Mouse (Mus musculus): ENCODE data around the gene Ntpcr. TPM values are rescaled to one million over a fixed set of nuclear protein-coding genes. Genes with fewer than 3 reads are reported as not detected.

Gene Ntpcr
- total and polyA plus RNA-seq, 3 experiments, result 15.1 to 25.0 (median 24.0) TPM

DNA sequence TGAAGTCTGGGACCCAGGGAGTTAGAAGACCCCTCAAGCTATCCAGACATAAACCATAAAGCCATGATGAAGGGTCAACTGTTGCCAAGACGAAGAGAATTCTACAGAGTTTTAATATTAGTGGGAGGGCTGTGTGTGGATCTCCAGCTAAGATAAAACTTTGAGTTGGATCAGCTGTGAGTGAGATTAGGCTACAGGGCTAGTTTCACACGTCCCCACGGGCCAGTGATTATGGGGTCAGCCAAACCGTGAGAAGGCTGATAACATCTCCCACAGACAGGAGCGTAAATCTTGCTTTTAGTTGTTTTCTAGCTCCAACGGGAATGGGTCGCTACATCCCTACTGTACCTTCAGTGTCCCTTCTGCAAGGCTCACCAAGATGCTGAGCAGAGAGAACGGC, 49.9 kb downstream of the Ntpcr start:
- in situ Hi-C loops (cut with MboI; ENCODE audit: low pct_ligation_motif_present, low pct_unique_long_range_greater_than_20kb, low sequenced_read_pairs), result no loop called here

GRCm38 (mm10) chr8:125782161-125782560, 52.4 kb downstream of the Ntpcr start:
- H3K36me3 ChIP-seq (replicated peaks in 1 of 2; ENCODE audit: control insufficient read depth in 1 of 2, insufficient read depth in 1 of 2, low read length in 1 of 2), result no peaks in the 10 kb centered on the region
- H3K4me2 ChIP-seq (ENCODE audit: insufficient read depth, low read depth, poor library complexity, severe bottlenecking), result no peak overlapping the region
- H3K4me1 ChIP-seq (ENCODE audit: control insufficient read depth in 1 of 2, insufficient read depth in 2 of 2), result no peaks in the 10 kb centered on the region
- dilution Hi-C loops (cut with MboI; ENCODE audit: extremely low pct_ligation_motif_present, extremely low pct_unique_long_range_greater_than_20kb, low sequenced_read_pairs), result no loop called here
- no peaks in the 10 kb centered on the region for H3K79me2 ChIP-seq (replicated peaks; ENCODE audit: control insufficient read depth, extremely low read depth, insufficient read depth, poor library complexity, severe bottlenecking)
- in situ Hi-C loops (cut with MboI; ENCODE audit: low pct_ligation_motif_present, low pct_unique_long_range_greater_than_20kb, low sequenced_read_pairs), result no loop called here
- TF ChIP-seq SMC3 (IDR thresholded peaks at IDR 0.05; ENCODE audit: low read depth, low read length) (no peak), JUND (conservative IDR thresholded peaks at IDR 0.05; ENCODE audit: low read depth, low read length) (no peak), BHLHE40 (IDR thresholded peaks at IDR 0.05; ENCODE audit: low read depth, low read length) (no peak), TBP (conservative IDR thresholded peaks at IDR 0.05; ENCODE audit: low read depth, low read length) (no peak), EP300 (IDR thresholded peaks at IDR 0.05; ENCODE audit: low read length) (no peak), NELFE (IDR thresholded peaks at IDR 0.05; ENCODE audit: low read depth, low read length) (no peak), SIN3A (IDR thresholded peaks at IDR 0.05; ENCODE audit: low read length) (no peak), E2F4 (IDR thresholded peaks at IDR 0.05; ENCODE audit: insufficient replicate concordance, low read depth, low read length) (no peak), GABPA (IDR thresholded peaks at IDR 0.05; ENCODE audit: insufficient replicate concordance, low read depth, low read length) (no peak), USF1 (IDR thresholded peaks at IDR 0.05; ENCODE audit: low read depth, low read length) (no peak), CTCF (conservative IDR thresholded peaks at IDR 0.05 in 1 of 2, IDR thresholded peaks at IDR 0.05 in 1 of 2; ENCODE audit: low read depth in 2 of 2, low read length in 2 of 2) (no peak), POLR2A (IDR thresholded peaks at IDR 0.05; ENCODE audit: low read depth, low read length) (no peak), NRF1 (IDR thresholded peaks at IDR 0.05; ENCODE audit: low read depth, low read length) (no peak), USF2 (conservative IDR thresholded peaks at IDR 0.05; ENCODE audit: low read depth, low read length) (no peak), ZNF384 (IDR thresholded peaks at IDR 0.05; ENCODE audit: low read depth, low read length) (no peak), ZKSCAN1 (IDR thresholded peaks at IDR 0.05; ENCODE audit: borderline replicate concordance, low read depth, low read length) (no peak), MXI1 (IDR thresholded peaks at IDR 0.05; ENCODE audit: low read depth, low read length) (no peak), MAFK (IDR thresholded peaks at IDR 0.05; ENCODE audit: insufficient replicate concordance, low read length) (no peak), TCF12 (IDR thresholded peaks at IDR 0.05; ENCODE audit: low read depth, low read length) (no peak), ELF1 (IDR thresholded peaks at IDR 0.05; ENCODE audit: low read depth, low read length) (no peak)
- peaks cover 2% of the 10 kb centered on the region for H3K27me3 ChIP-seq (replicated peaks)
- DNase-seq (ENCODE audit: extremely low read depth), result no peak
- H3K4me3 ChIP-seq (replicated peaks in 1 of 3; ENCODE audit: low read depth in 2 of 3, low read length in 2 of 3, poor library complexity in 1 of 3), result no peak overlapping the region
- no peak overlapping the region for H3K9ac ChIP-seq (ENCODE audit: insufficient read depth, low read depth)
- no peaks in the 10 kb centered on the region for H3K9me3 ChIP-seq (replicated peaks; ENCODE audit: low read length)
- no peak overlapping the region for H3K27ac ChIP-seq (ENCODE audit: insufficient read depth, low read depth)

More for the DNA sequence above, 49.9 kb downstream of the Ntpcr start:
- Histone ChIP-seq H3K4me2 (ENCODE audit: insufficient read depth, low read depth, poor library complexity, severe bottlenecking) (no peak overlapping the region), H3K36me3 (replicated peaks in 1 of 2; ENCODE audit: control insufficient read depth in 1 of 2, insufficient read depth in 1 of 2, low read length in 1 of 2) (no peaks in the 10 kb centered on the region), H3K4me3 (replicated peaks in 1 of 3; ENCODE audit: low read depth in 2 of 3, low read length in 2 of 3, poor library complexity in 1 of 3) (no peak overlapping the region), H3K9me3 (replicated peaks; ENCODE audit: low read length) (no peaks in the 10 kb centered on the region), H3K27ac (ENCODE audit: insufficient read depth, low read depth) (no peak overlapping the region), H3K9ac (ENCODE audit: insufficient read depth, low read depth) (no peak overlapping the region), H3K79me2 (replicated peaks; ENCODE audit: control insufficient read depth, extremely low read depth, insufficient read depth, poor library complexity, severe bottlenecking) (no peaks in the 10 kb centered on the region), H3K4me1 (ENCODE audit: control insufficient read depth in 1 of 2, insufficient read depth in 2 of 2) (no peaks in the 10 kb centered on the region), H3K27me3 (replicated peaks) (peaks cover 2% of the 10 kb centered on the region)
- DNase-seq (ENCODE audit: extremely low read depth), result no peak
- dilution Hi-C loops (cut with MboI; ENCODE audit: extremely low pct_ligation_motif_present, extremely low pct_unique_long_range_greater_than_20kb, low sequenced_read_pairs), result no loop called here
- no peak for TF ChIP-seq CTCF (conservative IDR thresholded peaks at IDR 0.05 in 1 of 2, IDR thresholded peaks at IDR 0.05 in 1 of 2; ENCODE audit: low read depth in 2 of 2, low read length in 2 of 2)
- TF ChIP-seq ETS1 (conservative IDR thresholded peaks at IDR 0.05; ENCODE audit: low read depth, low read length), result no peak
- no peak for TF ChIP-seq JUN (IDR thresholded peaks at IDR 0.05; ENCODE audit: insufficient read depth, low read depth, low read length)
- TF ChIP-seq MXI1 (IDR thresholded peaks at IDR 0.05; ENCODE audit: low read depth, low read length), result no peak
- no peak for TF ChIP-seq CHD1 (IDR thresholded peaks at IDR 0.05; ENCODE audit: low read depth, low read length)
- TF ChIP-seq PAX5 (IDR thresholded peaks at IDR 0.05; ENCODE audit: low read length), result no peak
- TF ChIP-seq TCF12 (IDR thresholded peaks at IDR 0.05; ENCODE audit: low read depth, low read length), result no peak
- no peak for TF ChIP-seq ZNF384 (IDR thresholded peaks at IDR 0.05; ENCODE audit: low read depth, low read length)
- TF ChIP-seq CHD2 (IDR thresholded peaks at IDR 0.05; ENCODE audit: low read length), result no peak
- TF ChIP-seq JUND (conservative IDR thresholded peaks at IDR 0.05; ENCODE audit: low read depth, low read length), result no peak
- TF ChIP-seq NELFE (IDR thresholded peaks at IDR 0.05; ENCODE audit: low read depth, low read length), result no peak
- no peak for TF ChIP-seq MAFK (IDR thresholded peaks at IDR 0.05; ENCODE audit: insufficient replicate concordance, low read length)
- TF ChIP-seq ZMIZ1 (IDR thresholded peaks at IDR 0.05; ENCODE audit: low read depth, low read length), result no peak
- TF ChIP-seq RCOR1 (conservative IDR thresholded peaks at IDR 0.05; ENCODE audit: low read depth, low read length), result no peak

All from CH12.LX (cell line).